Mouse (Mus musculus): Measurements from ENCODE around the gene Fbxw4.

DNA sequence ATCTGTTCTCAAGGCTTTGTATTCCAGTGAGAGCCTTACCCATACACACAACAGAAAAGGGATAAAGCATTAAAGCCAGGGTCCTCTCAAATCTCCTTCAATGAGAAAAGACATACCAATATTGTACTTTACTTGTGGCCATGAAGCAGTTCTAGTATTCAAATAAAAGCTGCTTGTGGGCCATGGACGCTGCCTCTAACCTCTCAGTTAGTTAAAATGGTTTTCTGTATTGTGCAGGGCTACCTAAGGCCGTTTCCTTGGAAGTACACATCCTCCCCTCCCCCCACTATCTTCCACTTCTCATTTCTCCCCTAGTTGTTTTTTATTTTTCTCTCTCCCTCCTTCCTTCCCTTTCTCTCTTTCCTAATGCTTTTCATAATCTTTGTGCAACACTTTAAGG is 3.7 kb upstream of the Fbxw4 start:
- TF ChIP-seq POLR2A (IDR thresholded peaks at IDR 0.05; ENCODE audit: borderline replicate concordance, insufficient read depth, low read length) (no peak), CTCF (IDR thresholded peaks at IDR 0.05; ENCODE audit: borderline replicate concordance, insufficient read depth, low read depth, low read length) (no peak)
